Mouse (Mus musculus) Patski (cell line): ENCODE results near the gene Prlr. TPM values are rescaled to one million over a fixed set of nuclear protein-coding genes. Genes with fewer than 3 reads are reported as not detected.

ENCODE experiments used
- ATAC-seq: fragments of 100-300 bp; one replicate; pipeline ENCODE4 v1.8.0; 2021
- CTCF ChIA-PET: fragments of 350-600 bp; sonication (Branson Sonifier 250); formaldehyde crosslinking; loops from one replicate; lab custom pipeline; 2022; ENCODE audit warnings: inconsistent platforms; lab: Charles Lee
- POLR2A ChIA-PET: fragments of 350-600 bp; sonication (Branson Sonifier 250); formaldehyde crosslinking; loops from one replicate; lab custom pipeline; 2022; ENCODE audit warnings: antibody characterized with exemption, inconsistent platforms; lab: Charles Lee
- DNase-seq: peaks from one replicate; pipeline ENCODE4 v3.0.0-alpha.2; 2011; ENCODE audit warnings: low read depth, low spot score
- H3K27me3 ChIP-seq: fragments of 371-371 bp; one replicate; pipeline ENCODE4 v1.5.1; 2021
- CTCF ChIP-seq: fragments of 100-300 bp; IDR thresholded peaks from one replicate; pipeline ENCODE4 v1.5.1; 2021
- in situ Hi-C: fragments of 300-500 bp; cut with MboI; formaldehyde crosslinking; loops from 3 replicates; pipeline ENCODE4 v1.11.1; 2018; ENCODE audit warnings: low pct_unique_long_range_greater_than_20kb, mixed read lengths
- polyA plus RNA-seq: library from polyadenylated mRNA; unstranded; gene quantifications from one replicate; pipeline ENCODE4 v1.2.3, GENCODE M21; 2021

The Prlr gene
- polyA plus RNA-seq, 1 experiment from 2014 or later = not detected

DNA sequence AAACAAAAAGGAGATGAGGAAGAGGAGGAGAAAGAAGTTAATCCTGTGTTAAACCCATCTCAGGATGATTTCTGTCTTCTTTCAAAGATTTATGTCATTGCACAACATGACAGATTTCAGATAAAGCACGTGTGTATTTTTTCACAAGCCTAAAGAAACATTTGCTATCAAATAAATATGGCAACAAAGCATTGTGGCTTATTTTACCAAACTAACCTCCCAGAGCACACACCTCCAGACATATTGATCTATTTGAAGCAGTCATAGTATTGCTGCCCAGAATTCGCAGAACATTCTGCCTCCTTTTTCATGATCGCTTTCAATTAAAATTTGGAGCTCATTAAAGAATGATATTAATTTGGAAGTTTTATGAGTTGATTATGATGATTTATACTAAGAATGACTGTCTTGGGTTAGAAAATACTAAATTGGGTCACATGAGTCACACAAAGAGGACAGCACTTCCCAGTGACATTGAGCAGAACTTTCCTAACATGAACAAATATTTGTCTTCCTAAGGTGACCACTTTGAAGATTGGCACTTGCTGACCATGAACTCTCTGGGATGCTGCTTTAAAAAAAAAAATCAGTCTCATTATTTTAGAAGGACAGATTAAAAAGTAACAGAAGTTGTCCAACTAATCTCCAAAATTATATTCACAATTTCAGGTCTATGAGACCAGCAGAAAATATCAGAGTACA lies 202.9 kb downstream of the Prlr start:
- CTCF ChIA-PET = no interaction called here
- POLR2A ChIA-PET = no interaction called here
- no peak for TF ChIP-seq CTCF
- peaks cover 30% of the 10 kb centered on the region for H3K27me3 ChIP-seq
- ATAC-seq (no peak), DNase-seq (no peak)
- in situ Hi-C loops = no loop called here

DNA sequence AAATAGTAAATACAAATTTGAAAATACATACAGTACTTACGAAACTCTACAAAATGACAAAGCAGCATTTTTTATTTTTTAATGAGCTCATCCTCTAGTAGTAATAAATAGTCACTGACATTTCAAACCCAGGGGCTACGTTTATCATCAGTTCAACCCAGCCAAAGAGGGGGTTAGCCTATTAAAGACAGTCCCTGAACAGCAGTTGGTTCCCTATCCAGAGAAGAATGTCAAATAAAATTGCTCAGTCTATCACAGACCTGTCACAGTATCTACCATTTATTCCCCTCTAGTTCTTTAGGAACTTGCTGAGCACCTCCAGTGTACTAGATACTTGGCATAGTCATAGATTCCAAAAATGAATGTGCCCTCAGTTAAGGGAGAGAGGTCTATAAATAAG lies 210.2 kb downstream of the Prlr start:
- peaks cover 15% of the 10 kb centered on the region for H3K27me3 ChIP-seq
- ChIA-PET CTCF (no interaction called here), POLR2A (no interaction called here)
- DNase-seq (no peak), ATAC-seq (no peak)
- in situ Hi-C loops = no loop called here
- TF ChIP-seq CTCF = no peak

Other genes starting within 250 kb of the Prlr start
- not detected for gene Gm21973, start 148.1 kb downstream of the Prlr start, polyA plus RNA-seq
- not detected for gene Agxt2, start 181.3 kb downstream of the Prlr start, polyA plus RNA-seq